Mouse (Mus musculus): ENCODE measurements at regions not wholly inside any gene's neighbourhood (a gene's known extent, or its start where the extent isn't known, plus 50 kb on each side); places are given as distances from the start of the nearest gene placed in this dataset.

- ATAC-seq (ENCODE audit: insufficient read depth, low read depth) (no peak), DNase-seq (ENCODE audit: low spot score) (no peak)
- H3K9ac ChIP-seq (replicated peaks; ENCODE audit: low read depth, low read length): no peak overlapping the region
- H3K9me3 ChIP-seq (replicated peaks; ENCODE audit: control insufficient read depth, low read length): no peaks in the 10 kb centered on the region
- H3K36me3 ChIP-seq (replicated peaks; ENCODE audit: control insufficient read depth, insufficient read depth, low read length): no peaks in the 10 kb centered on the region
- H3K4me2 ChIP-seq (ENCODE audit: low read depth, low read length): no peak overlapping the region
- no peaks in the 10 kb centered on the region for H3K4me1 ChIP-seq (ENCODE audit: control insufficient read depth, insufficient read depth)
- no peaks in the 10 kb centered on the region for H3K27me3 ChIP-seq (ENCODE audit: control insufficient read depth, insufficient read depth, low read length)
- TF ChIP-seq CTCF (IDR thresholded peaks at IDR 0.05; ENCODE audit: low read depth) (no peak), EP300 (IDR thresholded peaks at IDR 0.05; ENCODE audit: low read depth) (no peak)
- no peak overlapping the region for H3K27ac ChIP-seq (ENCODE audit: low read depth)
- 67% methylated on average over 10 of the region's 10 CpGs for WGBS
- no peak overlapping the region for H3K4me3 ChIP-seq (ENCODE audit: low read depth, low read length)
Measured at GRCm38 (mm10) chr6:31632485-31632884, 68.7 kb upstream of the Podxl start.

- Histone ChIP-seq H3K4me1 (ENCODE audit: control insufficient read depth, insufficient read depth) (no peaks in the 10 kb centered on the region), H3K36me3 (replicated peaks; ENCODE audit: control insufficient read depth, insufficient read depth, low read length) (no peaks in the 10 kb centered on the region), H3K4me2 (ENCODE audit: low read depth, low read length) (no peak overlapping the region), H3K9me3 (replicated peaks; ENCODE audit: control insufficient read depth, low read length) (no peaks in the 10 kb centered on the region), H3K9ac (replicated peaks; ENCODE audit: low read depth, low read length) (no peak overlapping the region), H3K27me3 (ENCODE audit: control insufficient read depth, insufficient read depth, low read length) (no peaks in the 10 kb centered on the region), H3K4me3 (ENCODE audit: low read depth, low read length) (no peak overlapping the region), H3K27ac (ENCODE audit: low read depth) (no peak overlapping the region)
- DNase-seq (ENCODE audit: low spot score) (no peak), ATAC-seq (ENCODE audit: insufficient read depth, low read depth) (no peak)
- WGBS: 25% methylated on average over 4 of the region's 4 CpGs
- TF ChIP-seq EP300 (IDR thresholded peaks at IDR 0.05; ENCODE audit: low read depth): no peak
- TF ChIP-seq CTCF (IDR thresholded peaks at IDR 0.05; ENCODE audit: low read depth): no peak
Measured at GRCm38 (mm10) chr6:31630009-31630408, 66.2 kb upstream of the Podxl start.

- no peaks in the 10 kb centered on the region for H3K4me1 ChIP-seq (ENCODE audit: control insufficient read depth, insufficient read depth)
- WGBS: 61% methylated on average over 3 of the region's 3 CpGs
- ATAC-seq (ENCODE audit: insufficient read depth, low read depth) (no peak), DNase-seq (ENCODE audit: low spot score) (no peak)
- no peaks in the 10 kb centered on the region for H3K27me3 ChIP-seq (ENCODE audit: control insufficient read depth, insufficient read depth, low read length)
- no peaks in the 10 kb centered on the region for H3K36me3 ChIP-seq (replicated peaks; ENCODE audit: control insufficient read depth, insufficient read depth, low read length)
- H3K27ac ChIP-seq (ENCODE audit: low read depth): no peak overlapping the region
- no peak overlapping the region for H3K9ac ChIP-seq (replicated peaks; ENCODE audit: low read depth, low read length)
- no peak overlapping the region for H3K4me3 ChIP-seq (ENCODE audit: low read depth, low read length)
- no peak overlapping the region for H3K4me2 ChIP-seq (ENCODE audit: low read depth, low read length)
- no peaks in the 10 kb centered on the region for H3K9me3 ChIP-seq (replicated peaks; ENCODE audit: control insufficient read depth, low read length)
- TF ChIP-seq CTCF (IDR thresholded peaks at IDR 0.05; ENCODE audit: low read depth): no peak
- TF ChIP-seq EP300 (IDR thresholded peaks at IDR 0.05; ENCODE audit: low read depth): no peak
Measured at GRCm38 (mm10) chr6:31627912-31628311, 64.1 kb upstream of the Podxl start.

GRCm38 (mm10) chr6:31625055-31625454, 61.3 kb upstream of the Podxl start:
- 69% methylated on average over 2 of the region's 2 CpGs for whole genome bisulfite sequencing
- Histone ChIP-seq H3K9ac (replicated peaks; ENCODE audit: low read depth, low read length) (no peak overlapping the region), H3K27me3 (ENCODE audit: control insufficient read depth, insufficient read depth, low read length) (no peaks in the 10 kb centered on the region), H3K36me3 (replicated peaks; ENCODE audit: control insufficient read depth, insufficient read depth, low read length) (no peaks in the 10 kb centered on the region), H3K4me2 (ENCODE audit: low read depth, low read length) (no peak overlapping the region), H3K9me3 (replicated peaks; ENCODE audit: control insufficient read depth, low read length) (no peaks in the 10 kb centered on the region), H3K4me3 (ENCODE audit: low read depth, low read length) (no peak overlapping the region), H3K4me1 (ENCODE audit: control insufficient read depth, insufficient read depth) (no peaks in the 10 kb centered on the region), H3K27ac (ENCODE audit: low read depth) (no peak overlapping the region)
- no peak for TF ChIP-seq CTCF (IDR thresholded peaks at IDR 0.05; ENCODE audit: low read depth)
- TF ChIP-seq EP300 (IDR thresholded peaks at IDR 0.05; ENCODE audit: low read depth): no peak
- DNase-seq (ENCODE audit: low spot score) (no peak), ATAC-seq (ENCODE audit: insufficient read depth, low read depth) (no peak)

- Histone ChIP-seq H3K4me3 (ENCODE audit: low read depth, low read length) (no peak overlapping the region), H3K9ac (replicated peaks; ENCODE audit: low read depth, low read length) (no peak overlapping the region), H3K9me3 (replicated peaks; ENCODE audit: control insufficient read depth, low read length) (no peaks in the 10 kb centered on the region), H3K36me3 (replicated peaks; ENCODE audit: control insufficient read depth, insufficient read depth, low read length) (no peaks in the 10 kb centered on the region), H3K27me3 (ENCODE audit: control insufficient read depth, insufficient read depth, low read length) (no peaks in the 10 kb centered on the region), H3K4me2 (ENCODE audit: low read depth, low read length) (no peak overlapping the region), H3K27ac (ENCODE audit: low read depth) (no peak overlapping the region; the same call in 1 of the 2 replicates), H3K4me1 (ENCODE audit: control insufficient read depth, insufficient read depth) (no peaks in the 10 kb centered on the region)
- TF ChIP-seq EP300 (IDR thresholded peaks at IDR 0.05; ENCODE audit: low read depth): no peak
- TF ChIP-seq CTCF (IDR thresholded peaks at IDR 0.05; ENCODE audit: low read depth): no peak
- DNase-seq (ENCODE audit: low spot score) (no peak), ATAC-seq (ENCODE audit: insufficient read depth, low read depth) (peak; percentile 44; the same call in 1 of the 2 replicates)
- WGBS: 53% methylated on average over 10 of the region's 10 CpGs
Measured at GRCm38 (mm10) chr6:31624374-31624773, 60.6 kb upstream of the Podxl start.

GRCm38 (mm10) chr6:31621023-31621422, 57.2 kb upstream of the Podxl start:
- WGBS: 76% methylated on average over 6 of the region's 6 CpGs
- TF ChIP-seq CTCF (IDR thresholded peaks at IDR 0.05; ENCODE audit: low read depth) (no peak), EP300 (IDR thresholded peaks at IDR 0.05; ENCODE audit: low read depth) (no peak)
- no peak for ATAC-seq (ENCODE audit: insufficient read depth, low read depth)
- Histone ChIP-seq H3K27me3 (ENCODE audit: control insufficient read depth, insufficient read depth, low read length) (no peaks in the 10 kb centered on the region), H3K9me3 (replicated peaks; ENCODE audit: control insufficient read depth, low read length) (no peaks in the 10 kb centered on the region), H3K4me3 (ENCODE audit: low read depth, low read length) (no peak overlapping the region), H3K36me3 (replicated peaks; ENCODE audit: control insufficient read depth, insufficient read depth, low read length) (no peaks in the 10 kb centered on the region), H3K9ac (replicated peaks; ENCODE audit: low read depth, low read length) (no peak overlapping the region), H3K4me1 (ENCODE audit: control insufficient read depth, insufficient read depth) (peaks cover 20% of the 10 kb centered on the region), H3K27ac (ENCODE audit: low read depth) (no peak overlapping the region), H3K4me2 (ENCODE audit: low read depth, low read length) (no peak overlapping the region)
- DNase-seq (ENCODE audit: low spot score): no peak
